Mouse (Mus musculus) lung, embryonic 15.5 days (tissue): ENCODE data around the gene Pld2. TPM values are rescaled to one million over a fixed set of nuclear protein-coding genes. Genes with fewer than 3 reads are reported as not detected.

Experiments
- ATAC-seq: fragments of 200-750 bp; cut with Nextera tagmentation; 2 replicates; pipeline ENCODE4 v1.8.0; 2017; ENCODE audit warnings: moderate number of reproducible peaks, borderline replicate concordance; ENCODE audit not compliant: low FRiP score, low TSS enrichment; ENCODE audit errors: extremely low read depth
- H3K27ac ChIP-seq: fragments of 300-500 bp; sonication (generic); 2 replicates; pipeline ENCODE4 v1.5.1; 2015; ENCODE audit warnings: moderate library complexity, mild to moderate bottlenecking, inconsistent platforms
- H3K27me3 ChIP-seq: fragments of 300-500 bp; sonication (generic); 2 replicates; pipeline ENCODE4 v1.6.1; 2015; ENCODE audit warnings: inconsistent platforms
- H3K36me3 ChIP-seq: fragments of 300-500 bp; sonication (generic); 2 replicates; pipeline ENCODE4 v1.6.1; 2015; ENCODE audit warnings: inconsistent platforms
- H3K4me1 ChIP-seq: fragments of 300-500 bp; sonication (generic); 2 replicates; pipeline ENCODE4 v1.6.1; 2015; ENCODE audit warnings: inconsistent platforms
- H3K4me2 ChIP-seq: fragments of 300-500 bp; sonication (generic); 2 replicates; pipeline ENCODE4 v1.6.1; 2015; ENCODE audit warnings: inconsistent platforms, mild to moderate bottlenecking, moderate library complexity
- H3K4me3 ChIP-seq: fragments of 300-500 bp; sonication (generic); 2 replicates; pipeline ENCODE4 v1.5.1; 2015; ENCODE audit warnings: mild to moderate bottlenecking, inconsistent platforms
- H3K9ac ChIP-seq: fragments of 300-500 bp; sonication (generic); 2 replicates; pipeline ENCODE4 v1.6.1; 2015; ENCODE audit warnings: inconsistent platforms
- H3K9me3 ChIP-seq: fragments of 300-500 bp; sonication (generic); 2 replicates; pipeline ENCODE4 v1.6.1; 2016; ENCODE audit warnings: inconsistent platforms
- WGBS: fragments of 180-500 bp; shearing (Covaris S2); methylation state at CpG from one replicate; pipeline ENCODE4 v1.1.7; 2015; 5-methylcytosine and 5-hydroxymethylcytosine counted together
- polyA plus RNA-seq: library from polyadenylated mRNA; unstranded; fragments of >200 nt; fragmentation: Nextera tagmentation; extraction: Ambion mirVana; gene quantifications from 2 replicates; pipeline ENCODE4 v1.2.1, GENCODE M21; 2015

Gene Pld2
- polyA plus RNA-seq, 1 experiment from 2014 or later, result 8.9 TPM

- 72% methylated on average over 9 of the region's 9 CpGs for WGBS
- Histone ChIP-seq H3K4me3 (no peak overlapping the region), H3K4me2 (no peak overlapping the region), H3K9ac (no peak overlapping the region), H3K27ac (peak overlapping the region; percentile 43; the same call in 1 of the 2 replicates), H3K4me1 (peaks cover 60% of the 10 kb centered on the region), H3K36me3 (no peaks in the 10 kb centered on the region), H3K9me3 (no peaks in the 10 kb centered on the region), H3K27me3 (no peaks in the 10 kb centered on the region)
- no peak for ATAC-seq
Measured at GRCm38 (mm10) chr11:70579710-70580357, 40.0 kb downstream of the Pld2 start.

GRCm38 (mm10) chr11:70580358-70580720, 40.5 kb downstream of the Pld2 start:
- Histone ChIP-seq H3K27me3 (no peaks in the 10 kb centered on the region), H3K36me3 (no peaks in the 10 kb centered on the region), H3K4me2 (no peak overlapping the region), H3K4me1 (peaks cover 66% of the 10 kb centered on the region), H3K4me3 (no peak overlapping the region), H3K9me3 (no peaks in the 10 kb centered on the region), H3K9ac (no peak overlapping the region), H3K27ac (peak overlapping the region; percentile 43; the same call in 1 of the 2 replicates)
- no peak for ATAC-seq
- WGBS, result 47% methylated on average over 5 of the region's 5 CpGs

GRCm38 (mm10) chr11:70580921-70581320, 41.1 kb downstream of the Pld2 start:
- ATAC-seq, result no peak
- 72% methylated on average over 3 of the region's 3 CpGs for WGBS
- Histone ChIP-seq H3K27me3 (no peaks in the 10 kb centered on the region), H3K4me2 (no peak overlapping the region), H3K4me1 (peaks cover 70% of the 10 kb centered on the region), H3K27ac (peak overlapping the region; percentile 16; the same call in 1 of the 2 replicates), H3K4me3 (no peak overlapping the region), H3K9ac (no peak overlapping the region), H3K36me3 (no peaks in the 10 kb centered on the region), H3K9me3 (no peaks in the 10 kb centered on the region)

GRCm38 (mm10) chr11:70582196-70582595, 42.3 kb downstream of the Pld2 start:
- Histone ChIP-seq H3K9ac (no peak overlapping the region), H3K4me3 (no peak overlapping the region), H3K4me2 (no peak overlapping the region), H3K4me1 (peaks cover 77% of the 10 kb centered on the region), H3K27ac (0 out of 2 replicates have a peak overlapping the region, but pooled peaks have one; percentile 4), H3K9me3 (no peaks in the 10 kb centered on the region), H3K27me3 (no peaks in the 10 kb centered on the region), H3K36me3 (no peaks in the 10 kb centered on the region)
- 39% methylated on average over 3 of the region's 3 CpGs for WGBS
- ATAC-seq, result no peak

- no peaks in the 10 kb centered on the region for H3K27me3 ChIP-seq
- H3K27ac ChIP-seq, result peak overlapping the region; percentile 49
- H3K9me3 ChIP-seq, result no peaks in the 10 kb centered on the region
- H3K4me3 ChIP-seq, result no peak overlapping the region
- H3K4me1 ChIP-seq, result peaks cover 67% of the 10 kb centered on the region
- H3K4me2 ChIP-seq, result no peak overlapping the region
- H3K9ac ChIP-seq, result no peak overlapping the region
- 36% methylated on average over 6 of the region's 6 CpGs for WGBS
- H3K36me3 ChIP-seq, result no peaks in the 10 kb centered on the region
- no peak for ATAC-seq
Measured at GRCm38 (mm10) chr11:70583022-70583714, 43.3 kb downstream of the Pld2 start.

- Histone ChIP-seq H3K9ac (no peak overlapping the region), H3K27me3 (no peaks in the 10 kb centered on the region), H3K9me3 (no peaks in the 10 kb centered on the region), H3K36me3 (no peaks in the 10 kb centered on the region), H3K4me3 (no peak overlapping the region), H3K27ac (peak overlapping the region; percentile 25), H3K4me2 (no peak overlapping the region), H3K4me1 (peaks cover 63% of the 10 kb centered on the region)
- ATAC-seq, result no peak
- WGBS, result 85% methylated on average over 7 of the region's 7 CpGs
Measured at GRCm38 (mm10) chr11:70583775-70584174, 43.9 kb downstream of the Pld2 start.

- Histone ChIP-seq H3K27me3 (no peaks in the 10 kb centered on the region), H3K9me3 (no peaks in the 10 kb centered on the region), H3K9ac (no peak overlapping the region), H3K36me3 (no peaks in the 10 kb centered on the region), H3K4me2 (no peak overlapping the region; the same call in 1 of the 2 replicates), H3K27ac (peak overlapping the region; percentile 27; the same call in 1 of the 2 replicates), H3K4me1 (peaks cover 47% of the 10 kb centered on the region), H3K4me3 (no peak overlapping the region)
- no peak for ATAC-seq
- 37% methylated on average over 7 of the region's 7 CpGs for WGBS
Measured at GRCm38 (mm10) chr11:70585457-70585856, 45.6 kb downstream of the Pld2 start.

GRCm38 (mm10) chr11:70586261-70586660, 46.4 kb downstream of the Pld2 start:
- Histone ChIP-seq H3K27ac (no peak overlapping the region), H3K4me1 (peaks cover 47% of the 10 kb centered on the region), H3K9me3 (no peaks in the 10 kb centered on the region), H3K27me3 (no peaks in the 10 kb centered on the region), H3K4me2 (no peak overlapping the region), H3K36me3 (no peaks in the 10 kb centered on the region), H3K4me3 (no peak overlapping the region), H3K9ac (no peak overlapping the region)
- ATAC-seq, result no peak
- 84% methylated on average over 3 of the region's 3 CpGs for WGBS

GRCm38 (mm10) chr11:70586954-70587353, 47.1 kb downstream of the Pld2 start:
- no peak overlapping the region for H3K9ac ChIP-seq
- no peak overlapping the region for H3K27ac ChIP-seq
- H3K4me1 ChIP-seq, result peaks cover 46% of the 10 kb centered on the region
- ATAC-seq, result no peak
- no peaks in the 10 kb centered on the region for H3K27me3 ChIP-seq
- no peaks in the 10 kb centered on the region for H3K36me3 ChIP-seq
- no peaks in the 10 kb centered on the region for H3K9me3 ChIP-seq
- WGBS, result 73% methylated on average over 5 of the region's 5 CpGs
- no peak overlapping the region for H3K4me2 ChIP-seq
- H3K4me3 ChIP-seq, result no peak overlapping the region

- no peak for ATAC-seq
- no peak overlapping the region for H3K4me2 ChIP-seq
- H3K9ac ChIP-seq, result no peak overlapping the region
- no peak overlapping the region for H3K27ac ChIP-seq
- no peaks in the 10 kb centered on the region for H3K27me3 ChIP-seq
- no peak overlapping the region for H3K4me3 ChIP-seq
- peaks cover 3% of the 10 kb centered on the region; the same call in 1 of the 2 replicates for H3K4me1 ChIP-seq
- H3K9me3 ChIP-seq, result no peaks in the 10 kb centered on the region
- no peaks in the 10 kb centered on the region for H3K36me3 ChIP-seq
- 78% methylated on average over 1 of the region's 1 CpGs for WGBS
Measured at GRCm38 (mm10) chr11:70591733-70592132, 51.9 kb downstream of the Pld2 start.

- WGBS, result 53% methylated on average over 15 of the region's 15 CpGs
- no peak for ATAC-seq
- peak overlapping the region; percentile 21; the same call in 1 of the 2 replicates for H3K27ac ChIP-seq
Measured at GRCm38 (mm10) chr11:70594253-70594989, 54.6 kb downstream of the Pld2 start.

GRCm38 (mm10) chr11:70595638-70596037, 55.8 kb downstream of the Pld2 start:
- WGBS, result 53% methylated on average over 2 of the region's 2 CpGs
- no peak for ATAC-seq
- H3K9ac ChIP-seq, result no peak overlapping the region
- H3K4me1 ChIP-seq, result no peaks in the 10 kb centered on the region; the same call in 1 of the 2 replicates
- H3K27me3 ChIP-seq, result no peaks in the 10 kb centered on the region
- H3K4me2 ChIP-seq, result no peak overlapping the region
- H3K36me3 ChIP-seq, result peaks cover 15% of the 10 kb centered on the region
- no peak overlapping the region for H3K4me3 ChIP-seq
- no peak overlapping the region for H3K27ac ChIP-seq
- no peaks in the 10 kb centered on the region for H3K9me3 ChIP-seq

More at GRCm38 (mm10) chr11:70594253-70594989, 54.6 kb downstream of the Pld2 start:
- Histone ChIP-seq H3K4me3 (no peak overlapping the region), H3K4me1 (no peaks in the 10 kb centered on the region; the same call in 1 of the 2 replicates), H3K9me3 (no peaks in the 10 kb centered on the region), H3K4me2 (no peak overlapping the region), H3K27me3 (no peaks in the 10 kb centered on the region), H3K9ac (no peak overlapping the region), H3K36me3 (peaks cover 15% of the 10 kb centered on the region)
